Mouse (Mus musculus): ENCODE results near the gene Sec31a.
"Not testable (repeated sequence)": the region's sequence is repeated elsewhere in the genome, so short reads cannot be mapped to it uniquely, and the experiment has no call there.

Gene Sec31a

GRCm38 (mm10) chr5:100415761-100416590 is at the start of gene Sec31a:
Gene Sec31a, minus strand, starts transcription at chr5:100416234.
- DNase-seq (ENCODE audit: low read depth, low spot score), result peak; percentile 97

- DNase-seq (ENCODE audit: low read depth, low spot score), result no peak
These were observed 46.3 kb upstream of the Sec31a start for GRCm38 (mm10) chr5:100462374-100462773.

- no peak for DNase-seq (ENCODE audit: low read depth, low spot score)
These were observed 45.5 kb upstream of the Sec31a start for GRCm38 (mm10) chr5:100461526-100461925.

GRCm38 (mm10) chr5:100459468-100459867 is 43.4 kb upstream of the Sec31a start:
- DNase-seq (ENCODE audit: low read depth, low spot score), result no peak

GRCm38 (mm10) chr5:100451871-100452270 is 35.8 kb upstream of the Sec31a start:
- DNase-seq (ENCODE audit: low read depth, low spot score), result no peak

DNA sequence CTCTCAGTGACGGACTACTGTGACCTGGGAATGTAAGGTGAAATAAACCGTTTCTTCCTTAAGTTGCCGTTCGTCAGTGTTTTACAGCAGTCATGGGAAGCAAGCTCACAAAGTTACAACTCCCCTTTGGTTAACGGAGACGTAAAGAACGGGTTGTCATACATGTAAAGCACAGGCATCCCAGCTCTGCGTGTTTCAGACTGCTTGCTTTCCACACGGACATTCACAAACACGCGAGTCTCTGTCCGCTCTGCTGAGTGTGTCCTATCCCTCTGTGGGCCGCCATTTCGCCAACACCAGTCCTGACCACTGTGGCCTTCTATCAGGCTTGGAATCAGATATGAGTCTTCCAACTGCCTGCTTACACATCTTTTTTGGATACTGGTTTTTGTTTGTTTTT is 22.8 kb upstream of the Sec31a start:
- DNase-seq (ENCODE audit: low read depth, low spot score), result no peak

GRCm38 (mm10) chr5:100437917-100438316 is 21.9 kb upstream of the Sec31a start:
- no peak for DNase-seq (ENCODE audit: low read depth, low spot score)

- no peak for DNase-seq (ENCODE audit: low read depth, low spot score)
These were observed 21.1 kb upstream of the Sec31a start for GRCm38 (mm10) chr5:100437086-100437485.

DNA sequence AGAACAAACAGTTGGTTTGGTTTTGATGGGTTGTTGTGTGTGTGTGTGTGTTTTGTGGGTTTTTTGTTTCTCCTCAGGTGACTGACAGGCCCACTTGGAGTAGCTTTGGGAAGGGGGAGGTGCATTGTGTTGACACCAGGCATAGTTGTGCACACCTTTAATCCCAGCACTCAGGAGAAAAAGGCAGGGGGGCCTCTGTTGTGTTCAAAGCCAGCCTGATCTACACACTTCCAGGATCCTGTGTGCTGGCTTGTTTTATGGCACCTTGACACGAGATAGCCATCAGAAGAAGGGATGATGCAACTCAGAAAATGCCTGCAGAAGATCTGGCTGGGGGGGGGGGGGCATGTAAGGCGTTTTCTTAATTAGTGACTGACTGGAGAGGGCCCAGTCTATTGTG is 14.9 kb upstream of the Sec31a start:
- DNase-seq (ENCODE audit: low read depth, low spot score), result no peak

GRCm38 (mm10) chr5:100430076-100430390 is 14.0 kb upstream of the Sec31a start:
- no peak for DNase-seq (ENCODE audit: low read depth, low spot score)

DNA sequence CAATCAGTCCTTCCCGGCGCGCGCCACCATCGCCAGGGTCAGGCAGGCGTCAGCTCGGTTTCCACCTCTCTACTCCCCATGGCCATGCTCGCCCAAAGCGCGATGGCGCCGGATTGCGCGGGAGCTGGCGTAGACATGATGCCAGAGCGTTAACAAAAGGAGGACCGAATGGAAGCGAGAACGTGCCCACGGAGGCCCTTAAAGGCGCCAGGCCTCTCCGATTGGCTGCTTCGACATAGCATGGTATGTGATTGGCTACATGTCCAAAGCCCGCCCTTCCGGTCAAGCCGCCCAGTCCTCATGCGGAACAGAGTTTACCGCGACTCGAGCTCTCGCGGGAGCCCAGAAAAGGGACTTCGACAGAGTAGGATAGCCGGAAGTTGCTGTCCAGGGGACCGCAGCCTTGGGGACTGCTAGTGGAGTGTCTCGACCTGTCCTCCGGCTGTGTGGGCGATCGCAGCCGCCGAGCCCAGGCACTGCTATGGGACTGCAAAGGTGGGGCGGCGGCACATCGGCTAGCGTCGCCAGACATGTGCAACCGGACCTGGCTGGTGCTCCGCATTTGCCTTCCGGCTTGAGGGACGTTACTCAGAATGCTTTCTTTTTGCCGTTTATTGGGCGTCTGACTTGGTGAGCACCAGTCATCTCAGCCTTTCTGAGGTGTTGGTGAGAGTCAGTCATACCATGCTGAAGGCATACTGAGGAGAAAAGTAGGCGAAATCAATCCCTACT is 13.5 kb upstream of the Sec31a start:
- peak; percentile 98 for DNase-seq (ENCODE audit: low read depth, low spot score)

- no peak for DNase-seq (ENCODE audit: low read depth, low spot score)
These were observed 12.8 kb upstream of the Sec31a start for GRCm38 (mm10) chr5:100428734-100429343.

GRCm38 (mm10) chr5:100428031-100428733 is 12.1 kb upstream of the Sec31a start:
- no peak for DNase-seq (ENCODE audit: low read depth, low spot score)

GRCm38 (mm10) chr5:100427276-100427675 is 11.2 kb upstream of the Sec31a start:
- no peak for DNase-seq (ENCODE audit: low read depth, low spot score)

DNA sequence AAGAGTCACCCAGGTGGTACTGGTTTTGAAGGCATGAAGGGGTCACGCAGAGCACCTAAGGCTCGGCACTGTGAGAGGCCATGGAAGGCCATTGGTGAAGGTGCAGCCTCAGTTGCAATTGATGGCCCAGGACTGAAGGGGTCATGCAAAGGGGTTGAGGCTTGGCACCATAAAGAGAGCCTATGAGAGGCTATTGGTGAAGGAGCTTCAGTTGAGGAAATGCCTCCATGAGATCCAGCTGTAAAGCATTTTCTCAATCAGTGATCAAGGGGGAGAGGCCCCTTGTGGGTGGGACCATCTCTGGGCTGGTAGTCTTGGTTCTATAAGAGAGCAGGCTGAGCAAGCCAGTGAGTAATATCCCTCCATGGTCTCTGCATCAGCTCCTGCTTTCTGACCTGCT is 9.8 kb upstream of the Sec31a start:
- DNase-seq (ENCODE audit: low read depth, low spot score), result not testable (repeated sequence)

GRCm38 (mm10) chr5:100424252-100424651 is 8.2 kb upstream of the Sec31a start:
- DNase-seq (ENCODE audit: low read depth, low spot score), result no peak

- no peak for DNase-seq (ENCODE audit: low read depth, low spot score)
These were observed 7.6 kb upstream of the Sec31a start for GRCm38 (mm10) chr5:100423626-100424025.

DNA sequence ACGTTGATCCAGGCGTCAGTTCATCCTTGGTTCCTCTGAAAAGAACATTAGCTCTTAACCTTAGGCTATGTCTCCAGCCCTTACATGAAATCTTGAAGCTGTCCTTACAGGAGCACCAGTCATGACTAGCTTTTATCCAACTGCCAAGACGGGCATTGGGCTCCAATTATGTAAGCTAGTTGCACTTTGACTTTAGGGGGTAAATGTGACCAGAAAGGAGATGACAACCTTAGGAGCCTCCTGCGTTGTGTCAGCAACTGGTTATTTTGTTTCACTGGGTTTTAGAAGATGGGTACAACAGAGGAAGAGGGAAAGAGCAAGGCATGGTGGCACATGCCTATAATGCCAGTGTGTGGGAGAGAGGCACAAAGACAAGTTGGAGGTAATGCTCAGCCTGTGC is 2.8 kb upstream of the Sec31a start:
- no peak for DNase-seq (ENCODE audit: low read depth, low spot score)

- no peak for DNase-seq (ENCODE audit: low read depth, low spot score)
These were observed 2.0 kb upstream of the Sec31a start for GRCm38 (mm10) chr5:100418077-100418476.

DNA sequence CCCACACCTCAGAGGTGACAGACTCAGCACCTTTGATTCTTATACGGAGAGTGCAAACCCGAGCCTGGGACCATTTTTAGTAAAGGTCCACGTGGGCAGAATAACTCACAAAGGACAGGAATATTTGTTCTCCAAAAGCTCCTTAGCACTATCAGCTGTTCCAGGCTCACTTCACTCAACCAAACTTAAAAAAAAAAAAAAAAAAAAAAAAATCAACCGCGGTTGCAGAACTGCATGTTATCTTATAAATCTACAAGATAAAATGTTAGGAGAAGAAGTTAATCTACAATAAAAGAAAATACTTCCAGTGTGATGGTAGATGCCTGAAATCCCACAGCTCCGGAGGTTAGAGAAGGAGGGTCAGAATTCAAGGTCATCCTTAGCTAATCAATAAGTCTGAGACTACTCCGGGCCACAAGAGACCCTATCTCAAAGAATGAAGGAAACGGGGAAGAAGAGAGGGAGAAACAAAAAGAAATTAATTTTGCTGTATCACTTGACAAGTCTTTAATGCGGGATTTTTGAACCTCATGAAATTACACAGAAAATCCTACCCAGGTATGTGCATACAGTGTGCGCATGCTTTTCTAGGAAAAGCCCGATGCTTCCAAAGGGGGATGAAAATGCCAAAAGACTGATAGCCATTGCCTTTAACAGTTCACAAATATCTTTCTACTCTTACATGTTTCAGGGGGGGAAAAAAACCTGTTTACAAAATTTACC is 1.4 kb downstream of the Sec31a start:
- no peak for DNase-seq (ENCODE audit: low read depth, low spot score)

DNA sequence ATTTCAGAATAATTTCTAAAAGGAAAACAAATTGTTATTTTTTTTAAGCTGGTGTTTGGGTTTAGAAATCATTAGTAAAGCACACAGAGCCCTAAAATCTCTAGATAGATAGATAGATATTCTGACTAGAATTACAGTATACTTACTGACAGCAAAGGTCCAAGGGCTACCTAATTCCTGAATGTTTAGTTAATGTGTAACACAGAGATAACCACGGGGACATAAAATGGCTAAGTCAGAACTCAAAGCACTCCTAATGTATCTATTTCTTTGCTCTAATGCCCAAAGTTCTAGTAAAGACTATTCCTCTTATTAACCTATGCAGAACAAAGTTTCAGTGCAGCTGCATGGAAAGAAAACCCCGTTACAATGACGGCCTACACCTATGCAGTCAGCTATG is 3.1 kb downstream of the Sec31a start:
- DNase-seq (ENCODE audit: low read depth, low spot score), result no peak
